Mouse (Mus musculus): ENCODE measurements around the gene Rsph9. TPM values are rescaled to one million over a fixed set of nuclear protein-coding genes. Genes with fewer than 3 reads are reported as not detected.

Rsph9 gene
- not detected in 2 replicates for total RNA-seq (2017)

DNA sequence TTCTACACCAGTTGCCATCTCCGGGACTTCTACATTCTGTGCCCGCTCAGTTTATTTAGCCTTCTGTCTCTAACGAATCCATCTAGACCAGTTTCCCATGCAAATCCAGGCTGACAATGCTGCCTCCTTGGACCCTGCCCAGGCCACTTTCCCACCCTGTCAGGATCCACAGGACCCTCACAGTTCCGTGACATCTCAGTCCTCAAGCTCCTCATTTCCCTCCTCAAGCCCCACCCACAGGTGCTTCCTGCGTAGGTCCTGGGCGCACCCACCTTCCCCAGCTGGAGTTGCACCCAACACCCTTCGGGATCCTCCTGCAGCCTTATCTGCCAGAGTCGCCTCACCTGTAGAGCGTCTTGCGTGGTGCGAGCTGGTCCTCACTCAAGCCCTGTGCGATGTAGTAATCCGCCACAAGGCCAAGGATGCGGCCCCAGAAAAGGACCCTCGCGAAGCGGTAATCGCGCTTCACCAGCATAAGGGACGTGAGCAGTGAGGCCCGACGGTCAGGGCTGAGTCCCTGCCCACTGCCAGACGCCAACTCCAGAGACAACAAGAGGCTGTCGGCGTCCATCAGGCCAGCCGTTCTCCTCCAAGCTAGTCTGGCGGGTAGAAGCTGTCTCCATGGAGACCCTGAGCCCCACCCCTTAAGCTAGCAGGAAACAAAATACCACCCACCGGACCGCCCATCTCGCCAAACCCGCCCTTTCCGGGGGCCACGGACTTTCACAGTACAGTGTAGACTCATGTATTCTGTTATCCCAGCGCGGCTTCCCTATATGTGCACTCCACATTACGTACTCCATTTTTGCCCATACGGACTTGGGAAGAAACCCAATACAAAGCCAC lies at the start of gene Rsph9:
Gene Rsph9, minus strand, starts transcription at position 639 of the 846 bp plus-strand sequence.
- peak; percentile 85 for ATAC-seq (ENCODE audit: extremely low read depth, insufficient number of reproducible peaks, low FRiP score, poor library complexity, severe bottlenecking)

- ATAC-seq (ENCODE audit: extremely low read depth, insufficient number of reproducible peaks, low FRiP score, poor library complexity, severe bottlenecking) = no peak
Observed at GRCm38 (mm10) chr17:46188829-46189228, 44.8 kb upstream of the Rsph9 start.

DNA sequence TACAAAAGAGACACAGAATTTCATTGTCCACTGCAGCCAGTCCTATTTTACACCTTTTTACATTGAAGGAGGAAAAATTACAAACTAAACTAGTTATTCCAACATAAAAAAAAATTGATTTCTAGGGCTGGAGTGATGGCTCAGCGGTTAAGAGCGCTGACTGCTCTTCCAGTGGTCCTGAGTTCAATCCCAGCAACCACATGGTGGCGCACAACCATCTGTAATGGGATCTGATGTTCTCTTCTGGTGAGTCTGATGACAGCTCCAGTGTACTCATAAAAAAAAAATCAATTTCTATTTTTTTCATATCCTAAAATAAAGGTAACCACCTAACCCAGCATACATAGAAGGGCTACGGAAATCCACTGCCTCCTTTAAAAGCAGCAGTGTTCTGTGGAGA lies 38.3 kb upstream of the Rsph9 start:
- ATAC-seq (ENCODE audit: extremely low read depth, insufficient number of reproducible peaks, low FRiP score, poor library complexity, severe bottlenecking) = no peak

DNA sequence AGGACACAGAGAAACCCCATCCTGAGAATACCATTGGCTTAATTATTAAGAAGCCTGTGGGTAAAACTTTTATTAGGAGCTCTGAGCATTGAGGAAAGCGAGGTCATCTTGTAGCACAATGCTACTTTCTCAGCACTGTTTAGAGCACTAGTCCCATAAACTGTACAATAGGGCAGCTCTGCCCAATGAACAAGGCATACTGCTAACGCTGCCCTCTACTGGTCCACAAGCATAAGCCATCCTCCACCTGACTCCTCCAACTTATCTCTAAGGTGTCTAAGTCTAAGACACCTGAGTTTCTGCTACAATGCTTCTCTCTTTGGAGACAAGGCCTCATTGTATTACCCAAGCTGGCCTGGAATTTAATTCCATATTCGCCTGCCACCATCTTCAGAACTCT lies 26.5 kb upstream of the Rsph9 start:
- peak; percentile 59; the same call in 1 of the 2 replicates for ATAC-seq (ENCODE audit: extremely low read depth, insufficient number of reproducible peaks, low FRiP score, poor library complexity, severe bottlenecking)

GRCm38 (mm10) chr17:46168768-46169167 lies 24.8 kb upstream of the Rsph9 start:
- ATAC-seq (ENCODE audit: extremely low read depth, insufficient number of reproducible peaks, low FRiP score, poor library complexity, severe bottlenecking) = no peak

DNA sequence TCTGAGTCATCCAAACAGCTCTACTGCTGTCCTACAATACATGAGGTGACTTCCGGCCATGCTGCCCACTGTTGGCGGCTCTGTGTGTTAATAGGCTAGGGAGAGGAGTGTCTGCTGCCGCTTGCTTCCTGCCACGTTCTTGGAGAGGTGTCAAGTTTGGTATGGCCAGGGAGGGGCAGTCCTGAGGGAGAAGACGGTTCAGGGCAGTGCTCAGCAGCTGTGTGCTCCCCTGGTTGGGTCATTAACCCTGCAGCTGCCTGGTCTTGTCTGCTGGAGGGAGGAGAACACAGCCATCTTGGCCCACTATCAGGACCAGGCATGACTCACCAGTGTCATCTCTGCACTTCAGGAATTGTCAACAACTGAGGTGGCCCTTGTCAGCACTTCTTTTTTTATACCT lies 24.3 kb upstream of the Rsph9 start:
- no peak for ATAC-seq (ENCODE audit: extremely low read depth, insufficient number of reproducible peaks, low FRiP score, poor library complexity, severe bottlenecking)

DNA sequence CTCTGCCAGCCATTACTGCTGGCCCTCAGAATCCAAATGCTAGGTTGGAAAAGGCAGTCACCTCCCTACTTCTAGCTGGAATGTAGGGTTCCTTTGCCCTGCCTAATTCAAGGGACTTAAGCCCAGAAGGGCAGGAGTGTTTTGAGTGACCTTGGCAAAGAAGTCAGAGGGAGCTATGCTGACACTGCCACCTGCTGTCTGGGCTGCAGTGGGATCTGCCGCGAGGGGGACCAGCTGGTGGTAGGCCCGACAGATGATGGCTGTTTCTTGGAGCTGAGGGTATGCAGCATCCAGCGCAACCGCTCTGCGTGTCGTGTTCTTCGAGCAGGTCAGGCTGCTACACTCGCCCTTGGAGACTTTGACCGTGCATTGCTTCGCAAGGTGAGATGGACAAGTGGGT lies 23.0 kb upstream of the Rsph9 start:
- ATAC-seq (ENCODE audit: extremely low read depth, insufficient number of reproducible peaks, low FRiP score, poor library complexity, severe bottlenecking) = no peak

- no peak for ATAC-seq (ENCODE audit: extremely low read depth, insufficient number of reproducible peaks, low FRiP score, poor library complexity, severe bottlenecking)
Observed at GRCm38 (mm10) chr17:46166270-46166669, 22.3 kb upstream of the Rsph9 start.

DNA sequence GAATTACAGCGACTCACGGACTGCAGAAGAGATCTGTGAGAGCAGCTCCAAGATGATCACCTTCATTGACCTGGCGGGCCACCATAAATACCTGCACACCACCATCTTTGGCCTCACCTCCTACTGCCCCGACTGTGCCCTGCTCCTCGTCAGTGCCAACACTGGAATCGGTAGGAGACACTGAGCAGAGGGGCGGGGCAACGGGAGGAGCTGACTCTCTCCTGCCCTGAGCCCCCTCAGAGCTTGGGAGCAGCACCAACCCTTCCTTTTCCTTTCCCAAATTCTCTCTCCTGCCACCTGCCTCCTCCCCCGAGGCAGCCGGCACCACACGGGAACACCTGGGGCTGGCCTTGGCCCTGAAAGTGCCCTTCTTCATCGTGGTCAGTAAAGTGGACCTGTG lies 21.4 kb upstream of the Rsph9 start:
- ATAC-seq (ENCODE audit: extremely low read depth, insufficient number of reproducible peaks, low FRiP score, poor library complexity, severe bottlenecking) = no peak

- ATAC-seq (ENCODE audit: extremely low read depth, insufficient number of reproducible peaks, low FRiP score, poor library complexity, severe bottlenecking) = no peak
Observed at GRCm38 (mm10) chr17:46164791-46165190, 20.8 kb upstream of the Rsph9 start.

- ATAC-seq (ENCODE audit: extremely low read depth, insufficient number of reproducible peaks, low FRiP score, poor library complexity, severe bottlenecking) = no peak
Observed at GRCm38 (mm10) chr17:46164301-46164700, 20.3 kb upstream of the Rsph9 start.

DNA sequence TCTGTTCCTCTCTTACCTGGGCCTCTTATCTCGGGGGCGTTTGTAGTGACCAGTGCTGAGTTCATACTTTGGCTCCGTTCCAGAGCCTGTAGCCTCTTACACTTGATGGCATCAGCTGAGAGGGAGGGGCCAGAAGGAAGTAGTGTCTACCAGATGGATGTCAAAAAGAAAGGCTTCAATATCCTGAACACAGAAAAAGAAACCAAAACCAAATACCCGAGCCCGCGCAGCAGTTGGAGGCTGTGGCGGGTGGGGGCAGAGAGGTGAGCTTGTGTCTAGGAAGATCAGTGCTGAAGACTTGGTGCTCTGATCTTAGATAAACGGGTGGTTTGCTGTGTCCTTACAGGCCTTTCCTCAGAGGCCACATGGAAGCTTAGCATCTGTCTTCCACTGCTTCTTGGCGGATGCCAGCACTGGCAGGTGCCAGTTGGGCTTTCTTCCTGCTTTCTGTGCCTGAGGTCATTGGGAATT lies 19.0 kb upstream of the Rsph9 start:
- ATAC-seq (ENCODE audit: extremely low read depth, insufficient number of reproducible peaks, low FRiP score, poor library complexity, severe bottlenecking) = peak; percentile 20; the same call in 1 of the 2 replicates

GRCm38 (mm10) chr17:46162551-46162950 lies 18.5 kb upstream of the Rsph9 start:
- ATAC-seq (ENCODE audit: extremely low read depth, insufficient number of reproducible peaks, low FRiP score, poor library complexity, severe bottlenecking) = no peak

GRCm38 (mm10) chr17:46161710-46162109 lies 17.7 kb upstream of the Rsph9 start:
- ATAC-seq (ENCODE audit: extremely low read depth, insufficient number of reproducible peaks, low FRiP score, poor library complexity, severe bottlenecking) = no peak

- ATAC-seq (ENCODE audit: extremely low read depth, insufficient number of reproducible peaks, low FRiP score, poor library complexity, severe bottlenecking) = no peak
Observed at GRCm38 (mm10) chr17:46161179-46161578, 17.2 kb upstream of the Rsph9 start.

GRCm38 (mm10) chr17:46160686-46161085 lies 16.7 kb upstream of the Rsph9 start, which contains the start of gene Gtpbp2:
Gene Gtpbp2, plus strand, starts transcription at chr17:46161032.
- peak; percentile 92 for ATAC-seq (ENCODE audit: extremely low read depth, insufficient number of reproducible peaks, low FRiP score, poor library complexity, severe bottlenecking)

DNA sequence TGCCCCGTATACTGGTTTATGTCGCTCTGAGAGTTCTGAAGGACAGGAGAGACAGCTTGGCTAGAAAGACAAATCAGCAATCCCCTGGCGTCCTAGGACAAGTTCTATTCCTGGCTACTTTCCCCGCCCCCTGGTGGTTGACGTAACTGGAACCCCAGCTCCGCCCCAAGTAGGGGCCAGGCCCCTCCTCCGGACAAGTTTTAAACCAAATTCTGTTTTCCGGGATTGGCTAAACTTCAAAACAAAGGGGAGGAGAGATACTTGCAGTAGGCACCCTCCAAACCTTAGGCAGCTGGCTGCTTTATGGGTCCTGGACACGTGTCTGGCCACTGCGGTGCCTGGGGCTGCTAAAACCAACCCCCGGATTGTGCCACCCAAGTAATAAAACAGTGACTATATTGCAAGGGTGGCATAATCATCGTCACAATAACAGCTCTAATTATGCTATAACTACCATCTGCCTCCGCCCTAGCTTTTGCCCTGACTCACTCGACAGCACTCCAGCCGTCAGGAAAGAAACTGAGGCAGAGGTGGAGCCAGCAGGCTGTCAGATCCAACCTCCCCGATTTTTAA lies 16.2 kb upstream of the Rsph9 start:
- peak; percentile 53 for ATAC-seq (ENCODE audit: extremely low read depth, insufficient number of reproducible peaks, low FRiP score, poor library complexity, severe bottlenecking)

DNA sequence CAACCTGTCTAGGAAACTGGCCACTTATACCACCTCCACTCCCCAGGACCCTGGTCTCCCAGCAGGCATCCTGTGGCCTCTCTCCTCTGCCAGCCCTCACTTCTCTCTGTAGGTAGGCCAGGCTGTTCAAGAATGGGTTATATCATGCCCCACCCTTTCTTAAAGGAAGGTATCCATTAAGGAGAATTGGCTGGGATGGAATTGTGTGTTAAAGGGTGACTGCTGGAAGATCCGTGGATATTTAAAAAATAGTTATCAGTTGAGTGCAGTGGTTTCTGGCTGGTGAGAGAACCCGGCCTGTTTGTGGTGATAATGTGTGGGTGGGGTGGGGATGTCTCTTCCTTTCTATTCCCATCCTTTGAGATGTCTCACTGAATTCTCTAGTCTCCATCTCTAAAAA lies 15.2 kb upstream of the Rsph9 start:
- ATAC-seq (ENCODE audit: extremely low read depth, insufficient number of reproducible peaks, low FRiP score, poor library complexity, severe bottlenecking) = no peak

GRCm38 (mm10) chr17:46157131-46157530 lies 13.1 kb upstream of the Rsph9 start:
- no peak for ATAC-seq (ENCODE audit: extremely low read depth, insufficient number of reproducible peaks, low FRiP score, poor library complexity, severe bottlenecking)

- no peak for ATAC-seq (ENCODE audit: extremely low read depth, insufficient number of reproducible peaks, low FRiP score, poor library complexity, severe bottlenecking)
Observed at GRCm38 (mm10) chr17:46156680-46157079, 12.7 kb upstream of the Rsph9 start.
